Mouse (Mus musculus): Measurements from ENCODE around the gene Inpp4a. TPM values are rescaled to one million over a fixed set of nuclear protein-coding genes. Genes with fewer than 3 reads are reported as not detected.

The Inpp4a gene
- polyA plus RNA-seq, 1 experiment from 2014 or later, result 56.8 TPM

- peaks cover 6% of the 10 kb centered on the region for H3K4me1 ChIP-seq (replicated peaks)
- no peak overlapping the region for H3K4me2 ChIP-seq
- no peaks in the 10 kb centered on the region for H3K36me3 ChIP-seq
- no peaks in the 10 kb centered on the region for H3K27me3 ChIP-seq
- ATAC-seq (ENCODE audit: low read depth), result no peak
- WGBS, result 86% methylated on average over 3 of the region's 3 CpGs
- no peak overlapping the region for H3K27ac ChIP-seq (replicated peaks)
- no peak overlapping the region for H3K4me3 ChIP-seq
- no peaks in the 10 kb centered on the region for H3K9me3 ChIP-seq
- no peak overlapping the region for H3K9ac ChIP-seq
These were observed 29.5 kb downstream of the Inpp4a start for GRCm38 (mm10) chr1:37329132-37329531.

GRCm38 (mm10) chr1:37329831-37330230 is 30.2 kb downstream of the Inpp4a start:
- Histone ChIP-seq H3K4me2 (no peak overlapping the region), H3K27ac (replicated peaks) (no peak overlapping the region), H3K36me3 (no peaks in the 10 kb centered on the region), H3K9ac (no peak overlapping the region), H3K4me3 (no peak overlapping the region), H3K27me3 (no peaks in the 10 kb centered on the region), H3K4me1 (replicated peaks) (0 out of 2 replicates have a peak, but pooled peaks cover under 1% of the 10 kb centered on the region), H3K9me3 (no peaks in the 10 kb centered on the region)
- WGBS, result 92% methylated on average over 4 of the region's 4 CpGs
- no peak for ATAC-seq (ENCODE audit: low read depth)

DNA sequence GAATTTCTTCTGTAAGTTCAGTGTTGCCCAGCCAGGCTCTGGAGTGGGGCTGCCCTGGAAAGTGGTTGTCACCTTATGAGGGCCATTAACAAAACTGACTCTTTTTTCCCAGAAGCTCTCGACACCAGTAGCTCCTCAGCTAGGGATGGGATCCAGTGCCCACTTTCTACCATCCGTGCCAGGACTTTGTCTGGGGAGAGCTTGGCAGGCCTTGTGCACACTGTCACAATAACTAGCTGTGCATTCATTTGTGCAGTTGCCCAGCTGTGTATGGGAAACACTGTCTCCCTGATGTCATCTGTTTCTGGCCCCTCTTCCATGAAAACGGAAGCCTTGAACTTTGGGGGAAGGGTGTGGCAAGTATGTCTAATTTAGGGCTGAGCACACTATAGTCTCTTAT is 33.1 kb downstream of the Inpp4a start:
- Histone ChIP-seq H3K4me2 (no peak overlapping the region), H3K27me3 (no peaks in the 10 kb centered on the region), H3K36me3 (no peaks in the 10 kb centered on the region), H3K4me1 (replicated peaks) (0 out of 2 replicates have a peak, but pooled peaks cover 4% of the 10 kb centered on the region), H3K9me3 (no peaks in the 10 kb centered on the region), H3K27ac (replicated peaks) (no peak overlapping the region), H3K4me3 (no peak overlapping the region), H3K9ac (no peak overlapping the region)
- no peak for ATAC-seq (ENCODE audit: low read depth)
- WGBS, result 66% methylated on average over 3 of the region's 3 CpGs

GRCm38 (mm10) chr1:37333741-37334440 is 34.2 kb downstream of the Inpp4a start:
- WGBS, result 84% methylated on average over 4 of the region's 4 CpGs
- H3K4me3 ChIP-seq, result no peak overlapping the region
- H3K36me3 ChIP-seq, result no peaks in the 10 kb centered on the region
- no peaks in the 10 kb centered on the region for H3K9me3 ChIP-seq
- H3K27ac ChIP-seq (replicated peaks), result no peak overlapping the region
- no peaks in the 10 kb centered on the region for H3K27me3 ChIP-seq
- H3K4me2 ChIP-seq, result no peak overlapping the region
- H3K9ac ChIP-seq, result no peak overlapping the region
- H3K4me1 ChIP-seq (replicated peaks), result 0 out of 2 replicates have a peak, but pooled peaks cover 4% of the 10 kb centered on the region
- no peak for ATAC-seq (ENCODE audit: low read depth)

DNA sequence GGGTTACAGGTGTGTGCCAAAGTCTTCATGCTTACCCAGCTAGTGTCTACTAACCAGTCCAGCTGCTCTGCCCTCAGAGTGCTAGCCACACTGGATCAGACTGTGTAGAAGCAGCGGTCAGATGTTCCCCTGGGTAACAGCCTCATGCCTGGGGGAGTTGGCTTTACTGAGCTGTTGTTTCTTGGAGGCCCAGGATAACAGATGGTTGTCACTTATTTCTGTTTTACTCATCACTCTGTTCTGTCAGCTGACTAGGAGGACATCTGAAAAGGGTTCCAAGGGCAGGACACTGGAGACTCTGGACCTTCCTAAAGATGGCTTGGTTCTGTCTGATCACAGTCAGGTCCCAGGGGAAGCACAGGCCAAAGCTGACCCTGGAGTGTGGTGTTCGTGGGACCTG is 36.4 kb downstream of the Inpp4a start:
- no peak for ATAC-seq (ENCODE audit: low read depth)
- 76% methylated on average over 2 of the region's 2 CpGs for WGBS
- Histone ChIP-seq H3K36me3 (no peaks in the 10 kb centered on the region), H3K4me1 (replicated peaks) (0 out of 2 replicates have a peak, but pooled peaks cover 4% of the 10 kb centered on the region), H3K27me3 (no peaks in the 10 kb centered on the region), H3K9ac (no peak overlapping the region), H3K27ac (replicated peaks) (no peak overlapping the region), H3K4me2 (no peak overlapping the region), H3K9me3 (no peaks in the 10 kb centered on the region), H3K4me3 (no peak overlapping the region)

DNA sequence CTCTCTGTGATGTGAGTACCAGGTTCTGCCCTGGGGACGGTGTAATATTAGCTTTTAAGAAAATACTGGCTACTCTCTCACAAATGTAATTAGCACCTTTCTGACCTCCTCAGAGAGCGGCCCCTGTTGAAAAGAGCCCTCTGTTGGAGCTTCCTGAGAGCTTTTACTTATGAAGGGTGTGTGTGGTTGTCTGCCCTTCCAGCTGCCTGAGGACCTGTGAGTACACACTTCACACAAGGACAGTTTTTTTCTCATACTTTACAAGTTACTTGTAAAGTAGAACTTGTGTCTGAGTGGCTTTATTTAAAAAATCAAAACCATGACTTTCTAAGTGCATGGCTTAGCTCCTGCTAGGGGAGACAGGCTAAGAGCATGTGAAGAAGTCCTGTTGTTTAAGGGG is 37.1 kb downstream of the Inpp4a start:
- Histone ChIP-seq H3K4me2 (no peak overlapping the region), H3K4me1 (replicated peaks) (0 out of 2 replicates have a peak, but pooled peaks cover 4% of the 10 kb centered on the region), H3K4me3 (no peak overlapping the region), H3K27me3 (no peaks in the 10 kb centered on the region), H3K27ac (replicated peaks) (no peak overlapping the region), H3K9ac (no peak overlapping the region), H3K36me3 (no peaks in the 10 kb centered on the region), H3K9me3 (no peaks in the 10 kb centered on the region)
- no peak for ATAC-seq (ENCODE audit: low read depth)
- WGBS, result 57% methylated on average over 2 of the region's 2 CpGs

DNA sequence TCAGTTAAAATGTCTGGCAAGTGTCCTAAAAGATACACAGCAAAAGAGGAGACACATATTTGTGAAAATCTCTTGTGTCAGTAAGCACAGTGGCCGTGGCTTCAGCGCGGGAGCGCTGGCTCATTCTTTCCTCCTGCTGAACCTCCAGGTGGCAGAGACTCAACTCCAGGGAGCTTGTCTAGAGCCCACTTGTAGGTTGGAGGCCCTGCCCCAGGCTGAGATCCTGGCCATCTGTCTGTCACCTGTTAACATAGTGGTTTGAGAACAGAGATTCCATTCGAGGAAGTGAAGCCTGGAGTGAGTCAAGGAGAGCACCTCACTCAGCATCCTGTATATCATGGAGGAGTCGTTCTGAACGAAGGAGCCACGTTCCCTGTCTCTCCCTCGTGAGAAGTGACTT is 37.6 kb downstream of the Inpp4a start:
- Histone ChIP-seq H3K4me3 (no peak overlapping the region), H3K9ac (no peak overlapping the region), H3K4me1 (replicated peaks) (0 out of 2 replicates have a peak, but pooled peaks cover 4% of the 10 kb centered on the region), H3K27ac (replicated peaks) (no peak overlapping the region), H3K4me2 (no peak overlapping the region), H3K36me3 (no peaks in the 10 kb centered on the region), H3K27me3 (no peaks in the 10 kb centered on the region), H3K9me3 (no peaks in the 10 kb centered on the region)
- no peak for ATAC-seq (ENCODE audit: low read depth)
- WGBS, result 81% methylated on average over 9 of the region's 9 CpGs

- H3K4me3 ChIP-seq, result no peak overlapping the region
- 0 out of 2 replicates have a peak, but pooled peaks cover 4% of the 10 kb centered on the region for H3K4me1 ChIP-seq (replicated peaks)
- no peak overlapping the region for H3K9ac ChIP-seq
- H3K27ac ChIP-seq (replicated peaks), result no peak overlapping the region
- H3K27me3 ChIP-seq, result no peaks in the 10 kb centered on the region
- no peaks in the 10 kb centered on the region for H3K36me3 ChIP-seq
- no peaks in the 10 kb centered on the region for H3K9me3 ChIP-seq
- 87% methylated on average over 8 of the region's 8 CpGs for WGBS
- no peak overlapping the region for H3K4me2 ChIP-seq
- ATAC-seq (ENCODE audit: low read depth), result no peak
These were observed 39.5 kb downstream of the Inpp4a start for GRCm38 (mm10) chr1:37339144-37339543.

DNA sequence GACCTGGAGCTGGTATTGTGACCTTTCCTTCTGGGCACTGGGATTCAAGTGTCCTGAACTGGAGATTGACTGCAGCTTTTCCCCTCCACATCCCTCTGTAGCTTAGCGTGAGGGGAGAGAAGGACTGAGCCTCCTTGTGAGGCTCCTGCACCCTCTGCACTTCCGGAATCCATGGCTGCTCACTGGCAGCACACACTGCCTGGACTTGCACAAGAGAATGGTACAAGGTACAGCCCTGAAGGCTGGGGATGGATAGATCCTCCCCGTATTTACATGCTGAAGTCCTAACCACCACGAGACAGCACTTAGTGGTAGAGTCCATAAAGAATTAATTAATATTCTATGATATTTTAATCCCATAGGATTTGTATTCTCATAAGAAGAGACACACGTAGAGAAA is 41.7 kb downstream of the Inpp4a start:
- no peak overlapping the region for H3K9ac ChIP-seq
- WGBS, result 81% methylated on average over 5 of the region's 5 CpGs
- H3K4me3 ChIP-seq, result no peak overlapping the region
- no peak overlapping the region for H3K27ac ChIP-seq (replicated peaks)
- H3K9me3 ChIP-seq, result no peaks in the 10 kb centered on the region
- no peak overlapping the region for H3K4me2 ChIP-seq
- no peaks in the 10 kb centered on the region for H3K36me3 ChIP-seq
- no peak for ATAC-seq (ENCODE audit: low read depth)
- H3K4me1 ChIP-seq (replicated peaks), result 0 out of 2 replicates have a peak, but pooled peaks cover 4% of the 10 kb centered on the region
- H3K27me3 ChIP-seq, result no peaks in the 10 kb centered on the region

- Histone ChIP-seq H3K27me3 (no peaks in the 10 kb centered on the region), H3K4me3 (no peak overlapping the region), H3K4me1 (replicated peaks) (0 out of 2 replicates have a peak, but pooled peaks cover 4% of the 10 kb centered on the region), H3K9ac (no peak overlapping the region), H3K9me3 (no peaks in the 10 kb centered on the region), H3K36me3 (no peaks in the 10 kb centered on the region), H3K4me2 (no peak overlapping the region), H3K27ac (replicated peaks) (no peak overlapping the region)
- ATAC-seq (ENCODE audit: low read depth), result no peak
- WGBS, result 81% methylated on average over 4 of the region's 4 CpGs
These were observed 42.2 kb downstream of the Inpp4a start for GRCm38 (mm10) chr1:37341914-37342313.

GRCm38 (mm10) chr1:37342524-37342923 is 42.9 kb downstream of the Inpp4a start:
- WGBS, result 92% methylated on average over 8 of the region's 8 CpGs
- H3K9ac ChIP-seq, result no peak overlapping the region
- no peaks in the 10 kb centered on the region for H3K27me3 ChIP-seq

DNA sequence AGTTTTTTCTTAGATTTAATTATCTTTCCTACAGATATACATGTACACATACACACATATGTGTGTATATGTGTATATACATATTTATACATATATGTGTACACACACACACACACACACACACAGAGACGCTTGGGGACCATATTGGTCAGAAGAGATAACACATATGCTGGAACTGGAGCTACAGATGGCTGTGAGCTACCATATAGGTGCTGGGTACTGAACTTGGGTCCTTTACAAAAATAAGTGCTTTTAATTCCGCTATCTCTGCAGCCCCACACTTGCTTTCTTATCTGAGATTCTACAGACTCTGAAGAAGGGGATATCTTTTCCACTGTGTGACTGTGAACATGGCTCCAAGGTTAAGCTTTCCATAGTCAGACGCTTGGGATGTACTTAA is 43.6 kb downstream of the Inpp4a start:
- no peak overlapping the region for H3K4me2 ChIP-seq
- no peaks in the 10 kb centered on the region for H3K9me3 ChIP-seq
- WGBS, result 90% methylated on average over 3 of the region's 3 CpGs
- H3K27me3 ChIP-seq, result no peaks in the 10 kb centered on the region
- H3K4me1 ChIP-seq (replicated peaks), result no peaks in the 10 kb centered on the region
- no peak for ATAC-seq (ENCODE audit: low read depth)
- no peak overlapping the region for H3K4me3 ChIP-seq
- no peak overlapping the region for H3K27ac ChIP-seq (replicated peaks)
- H3K9ac ChIP-seq, result no peak overlapping the region
- no peaks in the 10 kb centered on the region for H3K36me3 ChIP-seq

More at GRCm38 (mm10) chr1:37342524-37342923, 42.9 kb downstream of the Inpp4a start:
- Histone ChIP-seq H3K4me3 (no peak overlapping the region), H3K4me2 (no peak overlapping the region), H3K9me3 (no peaks in the 10 kb centered on the region), H3K27ac (replicated peaks) (no peak overlapping the region), H3K4me1 (replicated peaks) (no peaks in the 10 kb centered on the region), H3K36me3 (no peaks in the 10 kb centered on the region)
- ATAC-seq (ENCODE audit: low read depth), result no peak

All from neural tube, embryonic 13.5 days (tissue).